Mouse (Mus musculus) neural tube, embryonic 14.5 days (tissue): ENCODE data around the gene Tgfbr3. TPM values are rescaled to one million over a fixed set of nuclear protein-coding genes. Genes with fewer than 3 reads are reported as not detected.

Experiments used
- ATAC-seq: fragments of 200-750 bp; cut with Nextera tagmentation; 2 replicates; pipeline ENCODE4 v1.8.0; 2017; ENCODE audit warnings: low read depth, mild to moderate bottlenecking, moderate TSS enrichment, moderate library complexity
- H3K27ac ChIP-seq: fragments of 300-500 bp; sonication (generic); 2 replicates; pipeline ENCODE4 v1.5.1; 2014; ENCODE audit warnings: low read depth, mild to moderate bottlenecking, control low read depth, low read length, moderate library complexity, mixed read lengths
- H3K27me3 ChIP-seq: fragments of 300-500 bp; sonication (generic); 2 replicates; pipeline ENCODE4 v1.6.1; 2014; ENCODE audit warnings: low read length; ENCODE audit not compliant: control insufficient read depth, insufficient read depth
- H3K36me3 ChIP-seq: fragments of 300-500 bp; sonication (generic); 2 replicates; pipeline ENCODE4 v1.6.1; 2014; ENCODE audit warnings: low read length, mixed read lengths; ENCODE audit not compliant: control insufficient read depth, insufficient read depth
- H3K4me1 ChIP-seq: fragments of 300-500 bp; sonication (generic); 2 replicates; pipeline ENCODE4 v1.6.1; 2014; ENCODE audit warnings: low read length; ENCODE audit not compliant: control insufficient read depth, insufficient read depth
- H3K4me2 ChIP-seq: fragments of 300-500 bp; sonication (generic); 2 replicates; pipeline ENCODE4 v1.6.1; 2014; ENCODE audit warnings: mild to moderate bottlenecking, low read depth, low read length, control low read depth
- H3K4me3 ChIP-seq: fragments of 300-500 bp; sonication (generic); 2 replicates; pipeline ENCODE4 v1.5.1; 2014; ENCODE audit warnings: low read depth, low read length, control low read depth, mixed read lengths
- H3K9ac ChIP-seq: fragments of 300-500 bp; sonication (generic); replicated peaks from 2 replicates; pipeline ENCODE4 v1.6.1; 2014; ENCODE audit warnings: low read depth, mild to moderate bottlenecking, control low read depth, low read length, mixed read lengths
- H3K9me3 ChIP-seq: fragments of 300-500 bp; sonication (generic); 2 replicates; pipeline ENCODE4 v1.6.1; 2016; ENCODE audit warnings: low read length; ENCODE audit not compliant: control insufficient read depth
- WGBS: fragments of 180-500 bp; shearing (Covaris S2); extraction: QIAGEN DNeasy Blood & Tissue Kit; methylation state at CpG from one replicate; pipeline ENCODE4 v1.1.7; 2014; 5-methylcytosine and 5-hydroxymethylcytosine counted together
- polyA plus RNA-seq: library from polyadenylated mRNA; unstranded; fragments of >200 nt; fragmentation: Nextera tagmentation; extraction: Ambion mirVana; gene quantifications from 2 replicates; pipeline ENCODE4 v1.2.1, GENCODE M21; 2014

The Tgfbr3 gene
- polyA plus RNA-seq, 1 experiment from 2014 or later = 2.6 TPM

- Histone ChIP-seq H3K9ac (no peak overlapping the region), H3K36me3 (no peaks in the 10 kb centered on the region), H3K4me3 (no peak overlapping the region), H3K4me2 (no peak overlapping the region), H3K27ac (no peak overlapping the region), H3K4me1 (0 out of 2 replicates have a peak, but pooled peaks cover 3% of the 10 kb centered on the region), H3K27me3 (no peaks in the 10 kb centered on the region), H3K9me3 (no peaks in the 10 kb centered on the region)
- 83% methylated on average over 3 of the region's 3 CpGs for WGBS
- no peak for ATAC-seq
These were observed 196.2 kb downstream of the Tgfbr3 start for GRCm38 (mm10) chr5:107093253-107093652.

- H3K9ac ChIP-seq = no peak overlapping the region
- no peaks in the 10 kb centered on the region for H3K27me3 ChIP-seq
- no peak for ATAC-seq
- H3K9me3 ChIP-seq = no peaks in the 10 kb centered on the region
- no peak overlapping the region for H3K27ac ChIP-seq
- peaks cover 7% of the 10 kb centered on the region; the same call in 1 of the 2 replicates for H3K4me1 ChIP-seq
- no peaks in the 10 kb centered on the region for H3K36me3 ChIP-seq
- no peak overlapping the region for H3K4me2 ChIP-seq
- WGBS = 65% methylated on average over 8 of the region's 8 CpGs
- H3K4me3 ChIP-seq = no peak overlapping the region
These were observed 197.3 kb downstream of the Tgfbr3 start for GRCm38 (mm10) chr5:107092137-107092536.

- ATAC-seq = no peak
- no peak overlapping the region for H3K4me2 ChIP-seq
- 54% methylated on average over 5 of the region's 5 CpGs for WGBS
- no peaks in the 10 kb centered on the region for H3K9me3 ChIP-seq
- H3K4me1 ChIP-seq = peaks cover 7% of the 10 kb centered on the region; the same call in 1 of the 2 replicates
- H3K27ac ChIP-seq = no peak overlapping the region
- no peaks in the 10 kb centered on the region for H3K36me3 ChIP-seq
- H3K9ac ChIP-seq = no peak overlapping the region
- H3K27me3 ChIP-seq = no peaks in the 10 kb centered on the region
- no peak overlapping the region for H3K4me3 ChIP-seq
These were observed 199.5 kb downstream of the Tgfbr3 start for GRCm38 (mm10) chr5:107089966-107090365.

- WGBS = 42% methylated on average over 12 of the region's 12 CpGs
- peak; percentile 80; the same call in 1 of the 2 replicates for ATAC-seq
These were observed 201.3 kb downstream of the Tgfbr3 start for GRCm38 (mm10) chr5:107087829-107088808.

GRCm38 (mm10) chr5:107087291-107087690 lies 202.1 kb downstream of the Tgfbr3 start:
- no peak overlapping the region for H3K27ac ChIP-seq
- WGBS = 60% methylated on average over 2 of the region's 2 CpGs
- no peak overlapping the region for H3K9ac ChIP-seq
- H3K4me3 ChIP-seq = no peak overlapping the region
- H3K27me3 ChIP-seq = no peaks in the 10 kb centered on the region
- ATAC-seq = no peak
- no peaks in the 10 kb centered on the region for H3K36me3 ChIP-seq
- no peak overlapping the region for H3K4me2 ChIP-seq
- H3K9me3 ChIP-seq = no peaks in the 10 kb centered on the region
- peaks cover 7% of the 10 kb centered on the region; the same call in 1 of the 2 replicates for H3K4me1 ChIP-seq

More at GRCm38 (mm10) chr5:107087829-107088808, 201.3 kb downstream of the Tgfbr3 start:
- Histone ChIP-seq H3K9ac (no peak overlapping the region), H3K27me3 (no peaks in the 10 kb centered on the region), H3K27ac (no peak overlapping the region), H3K4me3 (no peak overlapping the region), H3K36me3 (no peaks in the 10 kb centered on the region), H3K9me3 (no peaks in the 10 kb centered on the region), H3K4me2 (0 out of 2 replicates have a peak overlapping the region, but pooled peaks have one; percentile 8), H3K4me1 (peaks cover 7% of the 10 kb centered on the region; the same call in 1 of the 2 replicates)

- Histone ChIP-seq H3K36me3 (no peaks in the 10 kb centered on the region), H3K4me3 (no peak overlapping the region), H3K4me2 (no peak overlapping the region), H3K9me3 (no peaks in the 10 kb centered on the region), H3K27me3 (no peaks in the 10 kb centered on the region), H3K4me1 (peaks cover 7% of the 10 kb centered on the region; the same call in 1 of the 2 replicates), H3K27ac (no peak overlapping the region), H3K9ac (no peak overlapping the region)
- 87% methylated on average over 5 of the region's 5 CpGs for WGBS
- ATAC-seq = no peak
These were observed 203.3 kb downstream of the Tgfbr3 start for GRCm38 (mm10) chr5:107086166-107086565.

GRCm38 (mm10) chr5:107084431-107084830 lies 205.0 kb downstream of the Tgfbr3 start:
- Histone ChIP-seq H3K4me2 (no peak overlapping the region), H3K9me3 (no peaks in the 10 kb centered on the region), H3K27me3 (no peaks in the 10 kb centered on the region), H3K36me3 (no peaks in the 10 kb centered on the region), H3K4me1 (peaks cover 8% of the 10 kb centered on the region; the same call in 1 of the 2 replicates), H3K9ac (no peak overlapping the region), H3K27ac (no peak overlapping the region), H3K4me3 (no peak overlapping the region)
- ATAC-seq = no peak
- 88% methylated on average over 4 of the region's 4 CpGs for WGBS

- whole genome bisulfite sequencing = 76% methylated on average over 3 of the region's 3 CpGs
- no peaks in the 10 kb centered on the region for H3K9me3 ChIP-seq
- H3K27me3 ChIP-seq = no peaks in the 10 kb centered on the region
- H3K9ac ChIP-seq = no peak overlapping the region
- H3K36me3 ChIP-seq = no peaks in the 10 kb centered on the region
- no peak overlapping the region for H3K27ac ChIP-seq
- 0 out of 2 replicates have a peak, but pooled peaks cover 3% of the 10 kb centered on the region for H3K4me1 ChIP-seq
- no peak overlapping the region for H3K4me2 ChIP-seq
- no peak overlapping the region for H3K4me3 ChIP-seq
- no peak for ATAC-seq
These were observed 207.4 kb downstream of the Tgfbr3 start for GRCm38 (mm10) chr5:107082011-107082410.
